Mouse (Mus musculus) myocyte (in vitro differentiated cells): ENCODE data around the gene D17H6S53E.

Experiments
- CEBPB ChIP-seq: IDR thresholded peaks from 2 replicates; pipeline ENCODE4 v1.6.1; 2011; ENCODE audit warnings: mild to moderate bottlenecking, moderate library complexity; ENCODE audit not compliant: poor library complexity, insufficient read depth, severe bottlenecking
- E2F4 ChIP-seq: IDR thresholded peaks from one replicate; pipeline ENCODE4 v1.6.1; 2011; ENCODE audit warnings: mild to moderate bottlenecking, control low read depth, moderate library complexity; ENCODE audit not compliant: insufficient read depth
- MAX ChIP-seq: IDR thresholded peaks from one replicate; pipeline ENCODE4 v1.6.1; 2011; ENCODE audit warnings: low read depth, mild to moderate bottlenecking, control low read depth
- MYOD1 ChIP-seq, 3 experiments: IDR thresholded peaks; one replicate each; pipeline ENCODE4 v1.6.1; 2011; ENCODE audit warnings: control low read depth in 2 of 3, low read depth in 2 of 3, mild to moderate bottlenecking in 2 of 3, moderate library complexity in 1 of 3; ENCODE audit not compliant: insufficient read length in 2 of 3, control insufficient read depth in 1 of 3
- MYOG ChIP-seq, 3 experiments: IDR thresholded peaks; one replicate each; pipeline ENCODE4 v1.6.1; 2011; ENCODE audit warnings: control low read depth in 2 of 3, low read depth in 2 of 3, mild to moderate bottlenecking in 2 of 3; ENCODE audit not compliant: insufficient read length in 2 of 3, control insufficient read depth in 1 of 3, insufficient read depth in 1 of 3
- POLR2A ChIP-seq: IDR thresholded peaks from one replicate; pipeline ENCODE4 v1.6.1; 2011; ENCODE audit warnings: low read depth, mild to moderate bottlenecking, control low read depth, moderate library complexity; ENCODE audit not compliant: insufficient read length
- POLR2AphosphoS2 ChIP-seq: IDR thresholded peaks from one replicate; pipeline ENCODE4 v1.6.1; 2011; ENCODE audit warnings: low read depth, control low read depth; ENCODE audit not compliant: insufficient read length
- TCF12 ChIP-seq: IDR thresholded peaks from one replicate; pipeline ENCODE4 v1.6.1; 2011; ENCODE audit warnings: mild to moderate bottlenecking, control low read depth; ENCODE audit not compliant: poor library complexity, insufficient read depth, severe bottlenecking
- USF1 ChIP-seq: IDR thresholded peaks from one replicate; pipeline ENCODE4 v1.6.1; 2011; ENCODE audit warnings: low read depth, mild to moderate bottlenecking, control low read depth, moderate library complexity

- TF ChIP-seq E2F4 (no peak), POLR2A (no peak), POLR2AphosphoS2 (no peak), MAX (no peak), USF1 (no peak), TCF12 (no peak), CEBPB (no peak), MYOG (IDR thresholded peaks at IDR 0.05; ENCODE audit: control insufficient read depth in 1 of 3, insufficient read depth in 1 of 3, insufficient read length in 2 of 3, low read depth in 2 of 3) (no peak), MYOD1 (IDR thresholded peaks at IDR 0.05; ENCODE audit: control insufficient read depth in 1 of 3, insufficient read length in 2 of 3, low read depth in 2 of 3) (no peak)
Measured at GRCm38 (mm10) chr17:35083929-35084497, 42.2 kb upstream of the D17H6S53E start.
